Mouse (Mus musculus): Measurements from ENCODE around the gene Atp11a.

DNA sequence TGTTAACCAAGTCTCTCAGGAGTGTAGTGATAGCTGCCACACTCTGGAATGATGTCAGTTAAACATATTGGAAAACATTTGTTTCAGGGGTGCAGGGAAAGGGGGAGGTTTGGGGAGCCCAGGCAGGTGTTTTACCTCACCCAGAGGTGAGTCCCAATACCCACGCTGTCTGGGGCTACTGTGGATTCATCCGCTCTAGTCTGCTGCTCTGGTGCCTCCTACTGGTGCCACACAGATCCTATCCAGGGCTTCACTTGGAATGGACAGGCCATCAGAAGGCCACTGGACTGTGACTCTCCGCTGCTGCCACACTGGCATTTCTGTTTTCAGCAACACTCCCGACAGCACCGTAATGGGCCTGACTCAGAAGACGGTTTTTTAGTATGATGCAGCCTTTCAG, 109.0 kb downstream of the Atp11a start:
- TF ChIP-seq POLR2A (IDR thresholded peaks at IDR 0.05; ENCODE audit: low read depth, low read length) = no peak
- no peak for TF ChIP-seq CTCF (IDR thresholded peaks at IDR 0.05; ENCODE audit: extremely low read depth, insufficient read length, insufficient replicate concordance, low read depth, low read length)

Data from small intestine, adult 2 months (tissue).